Mouse (Mus musculus) NIH3T3 (cell line): ENCODE measurements around the gene Sulf2.

Source experiments
- DNase-seq: peaks from one replicate; pipeline ENCODE4 v3.0.0-alpha.2; 2012; ENCODE audit warnings: low read depth

Sulf2 gene

GRCm38 (mm10) chr2:166086457-166087233 lies 68.8 kb downstream of the Sulf2 start:
- DNase-seq: no peak

DNA sequence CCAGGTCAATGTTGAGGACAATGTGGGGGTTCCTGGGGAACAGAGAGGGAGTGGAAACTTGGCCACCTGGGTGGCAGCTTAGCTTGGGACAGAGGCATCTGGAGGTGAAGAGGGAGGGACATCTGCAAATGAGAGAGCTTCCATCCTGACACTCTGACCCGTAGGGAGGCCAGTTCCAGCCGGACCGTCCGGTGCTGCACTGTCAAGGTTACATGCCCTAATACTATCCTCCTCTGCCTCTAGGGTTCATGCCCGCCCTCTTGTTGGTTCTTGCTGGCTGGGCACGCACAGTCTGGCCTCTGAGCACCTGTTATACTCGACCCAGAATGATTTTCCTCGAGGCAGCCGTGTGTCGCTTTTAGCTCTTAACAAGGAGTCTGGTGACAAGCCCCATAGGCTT lies 69.7 kb downstream of the Sulf2 start:
- no peak for DNase-seq

DNA sequence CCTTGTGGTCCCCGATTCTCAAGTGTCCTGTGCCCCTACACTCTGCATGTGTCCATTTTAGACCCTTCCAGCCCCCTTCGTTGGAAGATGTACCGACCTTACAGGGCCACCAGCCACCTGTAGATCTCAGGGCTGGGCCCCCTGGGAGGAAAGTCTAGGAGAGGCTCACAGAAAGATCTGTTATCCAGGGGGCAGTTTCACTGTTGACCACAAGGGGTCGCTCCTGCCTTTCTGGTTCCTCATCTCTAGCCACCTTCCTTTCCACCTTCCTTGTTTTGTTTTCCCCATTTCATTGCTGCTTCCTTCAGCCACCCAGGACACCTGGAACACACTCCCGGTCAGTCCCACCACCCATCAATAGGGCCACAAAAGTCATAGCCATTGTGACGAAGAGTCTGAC lies 70.5 kb downstream of the Sulf2 start:
- peak; percentile 81 for DNase-seq

- DNase-seq: no peak
These were observed 71.4 kb downstream of the Sulf2 start for GRCm38 (mm10) chr2:166084111-166084510.

DNA sequence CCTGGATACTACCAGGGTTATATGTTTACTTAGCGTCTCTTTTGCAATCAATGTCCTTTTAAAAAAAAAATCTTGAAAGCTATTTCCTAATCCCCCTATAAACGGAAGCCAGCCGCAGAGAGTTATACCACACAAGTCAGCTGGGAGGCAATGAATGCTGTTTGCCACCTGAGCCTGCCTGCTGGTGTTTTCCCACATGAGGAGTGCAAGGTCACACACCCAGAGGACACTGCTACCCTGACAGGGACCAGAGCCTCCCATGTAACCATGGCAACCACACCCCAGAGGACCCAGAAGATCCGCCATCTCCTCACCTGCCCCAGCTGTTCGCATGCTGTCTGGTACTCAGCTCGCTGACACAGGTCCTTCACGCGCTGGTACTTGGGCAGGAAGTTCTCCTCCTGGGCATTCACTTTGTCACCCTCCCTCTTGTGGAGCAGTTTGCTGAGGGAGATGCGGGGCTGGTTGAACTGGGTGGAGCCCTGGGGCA lies 71.9 kb downstream of the Sulf2 start:
- no peak for DNase-seq

GRCm38 (mm10) chr2:166082661-166083060 lies 72.8 kb downstream of the Sulf2 start:
- DNase-seq: no peak

DNA sequence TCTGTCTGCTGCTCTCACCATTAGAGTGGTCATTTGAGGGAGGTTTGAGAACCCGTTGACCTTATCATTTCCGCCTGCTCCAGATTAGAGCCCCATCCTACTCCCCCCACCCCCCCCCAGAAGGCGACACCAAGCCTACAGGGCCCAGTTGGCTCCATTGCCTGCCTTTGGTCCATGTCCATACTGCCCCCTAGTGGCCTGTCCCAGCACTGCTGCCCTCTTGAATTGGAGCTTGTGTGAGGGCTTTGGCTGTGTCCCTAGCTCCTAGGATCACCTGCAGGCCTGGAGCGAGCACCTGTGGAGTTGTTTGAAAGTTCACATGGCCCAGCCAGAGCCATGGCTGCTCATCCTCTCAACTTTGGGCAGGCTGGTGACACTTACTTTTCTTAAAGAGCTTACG lies 73.3 kb downstream of the Sulf2 start:
- DNase-seq: peak; percentile 78

GRCm38 (mm10) chr2:166080967-166081750 lies 74.3 kb downstream of the Sulf2 start:
- peak; percentile 48 for DNase-seq

DNA sequence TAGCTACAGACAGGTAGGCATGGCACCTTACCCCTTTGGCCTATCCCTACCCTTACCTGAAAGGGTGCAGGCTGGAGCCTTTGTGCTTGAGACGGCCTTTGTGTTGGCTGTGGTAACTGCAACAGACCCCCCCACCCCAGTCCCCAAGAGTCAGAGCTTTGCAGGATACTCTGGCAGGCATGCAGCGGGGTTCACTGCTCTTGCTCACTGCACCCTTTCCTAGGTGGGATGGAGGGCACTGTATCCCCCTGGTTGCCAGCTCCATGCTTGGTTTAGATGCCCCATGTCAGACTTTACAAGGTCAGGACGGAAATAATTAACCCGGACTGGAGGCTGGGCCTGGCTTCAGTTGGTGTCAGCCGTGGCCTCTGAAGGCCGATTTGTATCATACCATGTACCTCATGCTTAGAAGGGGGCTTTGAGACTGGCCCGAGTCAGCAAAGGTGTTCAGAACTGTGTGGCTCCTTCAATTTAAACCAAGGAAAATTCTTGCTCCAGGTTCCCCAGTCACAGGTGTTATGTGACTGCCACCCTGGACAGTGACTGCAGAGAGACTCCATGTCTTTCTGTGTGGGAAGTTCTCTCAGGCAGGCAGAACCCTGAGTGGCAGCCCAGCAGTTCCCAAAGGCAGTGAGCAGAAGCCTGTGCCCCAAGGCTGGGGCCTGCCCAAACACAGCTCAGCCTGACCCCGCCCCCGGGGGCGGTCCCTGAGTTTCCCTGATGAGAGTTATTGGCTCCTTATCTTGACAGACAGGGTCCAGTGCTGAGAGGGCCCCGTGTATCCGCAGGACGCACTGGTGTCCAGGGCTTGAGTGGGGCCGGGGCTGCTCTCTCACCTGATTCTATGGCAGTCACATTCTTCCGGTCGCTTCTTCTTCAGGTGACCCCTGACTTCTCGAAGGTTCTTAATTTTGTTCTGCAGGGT lies 75.2 kb downstream of the Sulf2 start:
- peak; percentile 44 for DNase-seq

DNA sequence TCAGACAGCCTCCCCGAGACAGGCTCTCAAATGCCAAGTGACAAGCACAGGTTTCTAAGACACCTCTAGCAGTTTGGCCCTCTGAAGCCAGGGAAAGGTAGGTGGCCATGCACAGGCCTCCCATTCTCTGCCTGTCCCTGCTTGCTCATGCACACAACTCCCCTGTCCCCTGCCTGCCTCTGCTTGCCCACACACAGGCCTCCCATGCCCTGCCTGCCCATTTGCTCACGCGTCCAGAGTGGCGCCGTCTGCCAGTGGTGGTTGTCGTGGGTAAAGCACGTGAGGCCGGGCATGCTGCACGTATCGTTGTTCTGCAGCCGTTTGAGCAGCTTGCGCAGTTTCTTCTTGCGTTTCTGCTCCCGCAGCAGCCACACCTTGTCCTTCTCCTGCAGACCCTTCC lies 76.2 kb downstream of the Sulf2 start:
- DNase-seq: no peak

DNA sequence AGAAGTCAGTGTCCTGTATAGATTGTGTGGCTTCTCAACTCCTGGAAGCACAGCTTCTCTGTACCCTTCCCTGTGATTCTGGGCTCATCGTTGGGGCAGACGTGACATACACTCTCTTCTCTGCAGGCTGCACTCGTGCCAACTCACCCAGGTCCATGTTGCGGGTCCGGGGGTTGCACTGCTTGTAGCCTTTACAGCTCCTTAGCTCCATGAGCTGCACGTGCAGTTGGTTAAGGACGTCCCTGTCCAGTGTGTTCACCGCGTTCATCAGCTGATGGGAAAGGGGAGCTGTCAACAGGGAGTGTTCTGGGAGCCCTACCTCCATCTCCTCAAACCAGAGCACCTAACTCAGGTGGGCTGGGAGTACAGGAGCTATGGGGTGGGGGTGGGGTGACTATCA lies 78.1 kb downstream of the Sulf2 start:
- no peak for DNase-seq

- DNase-seq: no peak
These were observed 81.1 kb downstream of the Sulf2 start for GRCm38 (mm10) chr2:166074322-166074721.

DNA sequence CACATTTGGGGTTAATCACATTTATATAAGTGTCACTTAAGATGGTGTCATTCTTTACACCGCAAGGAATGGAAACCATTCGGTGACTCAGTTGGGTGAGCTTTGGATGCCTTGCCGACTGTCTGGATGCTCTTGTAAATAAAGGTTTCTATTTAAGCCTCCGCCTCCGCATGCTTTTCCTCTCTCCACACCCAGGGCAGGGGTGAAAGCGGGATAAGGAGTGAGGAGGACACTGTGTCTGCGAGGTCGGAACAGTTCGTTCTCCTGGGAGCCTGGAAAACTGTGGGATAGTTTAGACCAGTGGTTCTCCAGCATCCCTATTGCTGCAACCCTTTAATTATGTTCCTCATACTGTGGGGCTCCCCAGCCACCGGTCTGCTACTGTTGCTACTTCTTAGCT lies 82.4 kb downstream of the Sulf2 start:
- no peak for DNase-seq

GRCm38 (mm10) chr2:166071889-166072288 lies 83.6 kb downstream of the Sulf2 start:
- DNase-seq: no peak

DNA sequence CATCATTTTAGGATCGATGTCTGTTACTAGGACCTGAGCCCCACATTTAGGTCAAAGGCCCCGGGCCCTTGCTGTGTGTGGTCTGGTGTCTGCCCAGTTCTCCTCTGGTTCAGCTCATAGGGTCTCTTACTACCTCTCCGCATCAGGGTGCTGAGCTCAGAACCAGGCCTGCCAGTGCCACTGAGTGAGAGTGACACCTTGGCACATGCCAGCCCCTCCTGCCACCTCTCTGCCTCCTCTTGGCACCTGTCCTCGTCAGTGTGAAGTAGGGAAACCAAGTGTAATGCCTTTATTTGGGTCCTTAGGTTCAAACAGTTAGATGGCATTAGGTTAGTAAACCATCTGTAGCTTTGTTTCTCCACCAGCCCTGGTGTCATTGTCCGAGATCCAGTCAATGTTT lies 84.0 kb downstream of the Sulf2 start:
- DNase-seq: no peak

GRCm38 (mm10) chr2:166069738-166070137 lies 85.7 kb downstream of the Sulf2 start:
- DNase-seq: no peak

DNA sequence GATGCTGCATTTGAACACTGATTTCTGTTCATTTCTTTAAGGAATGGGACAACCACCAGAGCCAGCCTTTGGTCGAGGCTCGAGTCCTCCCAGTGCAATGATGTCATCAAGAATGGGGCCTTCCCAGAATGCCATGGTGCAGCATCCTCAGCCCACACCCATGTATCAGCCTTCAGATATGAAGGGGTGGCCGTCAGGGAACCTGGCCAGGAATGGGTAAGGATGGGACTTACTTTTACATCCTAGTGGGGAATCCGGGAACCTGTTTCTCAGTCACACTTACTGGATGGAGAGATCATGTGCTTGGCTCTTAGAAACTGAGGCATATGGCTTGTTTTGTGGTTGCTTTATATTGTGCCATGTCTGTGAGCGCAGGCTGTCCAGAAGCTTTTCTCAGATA lies 86.3 kb downstream of the Sulf2 start:
- DNase-seq: no peak

- no peak for DNase-seq
These were observed 87.2 kb downstream of the Sulf2 start for GRCm38 (mm10) chr2:166068261-166068660.

DNA sequence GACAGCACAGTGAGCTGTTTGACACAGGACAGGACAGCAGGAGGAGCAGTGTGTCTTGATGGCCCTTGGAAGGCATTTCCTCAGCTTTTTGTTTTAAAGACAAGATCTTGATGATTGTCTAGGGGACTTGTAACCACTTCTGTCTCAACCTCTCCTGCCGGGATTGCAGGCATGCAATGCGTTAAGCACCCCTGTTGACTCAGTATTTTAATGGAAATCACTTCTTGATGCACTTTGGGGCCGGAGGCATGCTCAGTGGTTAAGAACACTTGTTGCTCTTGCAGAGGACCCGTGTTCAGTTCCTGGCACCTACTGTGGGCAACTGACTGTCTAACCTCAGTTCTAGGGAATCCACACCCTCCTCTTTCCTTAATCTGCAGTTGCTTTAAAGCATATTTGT lies 89.0 kb downstream of the Sulf2 start:
- DNase-seq: no peak

GRCm38 (mm10) chr2:166062431-166062830 lies 93.0 kb downstream of the Sulf2 start:
- DNase-seq: no peak

- peak; percentile 52 for DNase-seq
These were observed 93.5 kb downstream of the Sulf2 start for GRCm38 (mm10) chr2:166062008-166062407.
